Mouse (Mus musculus) kidney, adult 2 months (tissue): ENCODE measurements around the gene She.

Experiments
- CTCF ChIP-seq: fragments of 200-500 bp; conservative IDR thresholded peaks from 2 replicates; pipeline ENCODE4 v1.5.1; 2011; ENCODE audit warnings: low read depth, mild to moderate bottlenecking, control low read depth, low read length, moderate library complexity, mixed read lengths; ENCODE audit not compliant: insufficient read depth, insufficient read length
- POLR2A ChIP-seq: fragments of 200-500 bp; IDR thresholded peaks from one replicate; pipeline ENCODE4 v1.6.1; 2011; ENCODE audit warnings: low read depth, low read length, control low read depth

- TF ChIP-seq CTCF, result no peak
- no peak for TF ChIP-seq POLR2A
Measured at GRCm38 (mm10) chr3:89805179-89805578, 26.0 kb upstream of the She start.
